Mouse (Mus musculus) heart, adult 11 months (tissue): Measurements from ENCODE around the gene Foxi1.

Experiments used
- DNase-seq: peaks from one replicate; pipeline ENCODE4 v3.0.0; 2022

Gene Foxi1

GRCm38 (mm10) chr11:34155235-34155634 is 52.7 kb downstream of the Foxi1 start:
- no peak for DNase-seq
